Mouse (Mus musculus) limb, embryonic 15.5 days (tissue): ENCODE measurements around the gene Vamp2. TPM values are rescaled to one million over a fixed set of nuclear protein-coding genes. Genes with fewer than 3 reads are reported as not detected.
A peak's percentile ranks its signal among the peaks of the same experiment; 100 is the strongest.

ENCODE experiments used
- ATAC-seq: fragments of 200-750 bp; cut with Nextera tagmentation; 2 replicates; pipeline ENCODE4 v1.8.0; 2017; ENCODE audit warnings: low read depth, moderate TSS enrichment; ENCODE audit not compliant: insufficient number of reproducible peaks, low FRiP score, low TSS enrichment
- H3K27ac ChIP-seq: fragments of 300-500 bp; sonication (generic); 2 replicates; pipeline ENCODE4 v1.5.1; 2015; ENCODE audit warnings: moderate library complexity, mild to moderate bottlenecking, inconsistent platforms
- H3K27me3 ChIP-seq: fragments of 300-500 bp; sonication (generic); 2 replicates; pipeline ENCODE4 v1.6.1; 2015; ENCODE audit warnings: inconsistent platforms
- H3K36me3 ChIP-seq: fragments of 300-500 bp; sonication (generic); 2 replicates; pipeline ENCODE4 v1.6.1; 2015; ENCODE audit warnings: inconsistent platforms
- H3K4me1 ChIP-seq: fragments of 300-500 bp; sonication (generic); 2 replicates; pipeline ENCODE4 v1.6.1; 2015; ENCODE audit warnings: inconsistent platforms
- H3K4me2 ChIP-seq: fragments of 300-500 bp; sonication (generic); 2 replicates; pipeline ENCODE4 v1.6.1; 2015; ENCODE audit warnings: mild to moderate bottlenecking, inconsistent platforms
- H3K4me3 ChIP-seq: fragments of 300-500 bp; sonication (generic); 2 replicates; pipeline ENCODE4 v1.5.1; 2015; ENCODE audit warnings: mild to moderate bottlenecking, inconsistent platforms
- H3K9ac ChIP-seq: fragments of 300-500 bp; sonication (generic); 2 replicates; pipeline ENCODE4 v1.6.1; 2015; ENCODE audit warnings: inconsistent platforms
- H3K9me3 ChIP-seq: fragments of 300-500 bp; sonication (generic); 2 replicates; pipeline ENCODE4 v1.6.1; 2016; ENCODE audit warnings: inconsistent platforms
- WGBS: fragments of 180-500 bp; shearing (Covaris S2); methylation state at CpG from one replicate; pipeline ENCODE4 v1.1.7; 2015; 5-methylcytosine and 5-hydroxymethylcytosine counted together
- polyA plus RNA-seq: library from polyadenylated mRNA; unstranded; fragments of >200 nt; fragmentation: Nextera tagmentation; extraction: Ambion mirVana; gene quantifications from 2 replicates; pipeline ENCODE4 v1.2.1, GENCODE M21; 2015

The Vamp2 gene
- polyA plus RNA-seq, 1 experiment from 2014 or later: 95.0 TPM

- Histone ChIP-seq H3K9me3 (no peaks in the 10 kb centered on the region), H3K4me1 (peaks cover 36% of the 10 kb centered on the region), H3K27ac (no peak overlapping the region), H3K27me3 (no peaks in the 10 kb centered on the region), H3K4me2 (no peak overlapping the region), H3K36me3 (no peaks in the 10 kb centered on the region), H3K9ac (no peak overlapping the region), H3K4me3 (no peak overlapping the region)
- 53% methylated on average over 9 of the region's 9 CpGs for WGBS
- ATAC-seq: no peak
These were observed 12.4 kb upstream of the Vamp2 start for GRCm38 (mm10) chr11:69075764-69076479.

GRCm38 (mm10) chr11:69076572-69076971 is 11.7 kb upstream of the Vamp2 start:
- H3K4me1 ChIP-seq: peaks cover 30% of the 10 kb centered on the region
- H3K9me3 ChIP-seq: no peaks in the 10 kb centered on the region
- no peak overlapping the region for H3K9ac ChIP-seq
- H3K4me2 ChIP-seq: no peak overlapping the region
- H3K27me3 ChIP-seq: no peaks in the 10 kb centered on the region
- WGBS: 63% methylated on average over 5 of the region's 5 CpGs
- H3K4me3 ChIP-seq: no peak overlapping the region
- no peaks in the 10 kb centered on the region for H3K36me3 ChIP-seq
- ATAC-seq: no peak
- no peak overlapping the region for H3K27ac ChIP-seq

GRCm38 (mm10) chr11:69077316-69077715 is 11.0 kb upstream of the Vamp2 start:
- Histone ChIP-seq H3K9ac (no peak overlapping the region), H3K4me3 (no peak overlapping the region), H3K4me2 (no peak overlapping the region), H3K27me3 (no peaks in the 10 kb centered on the region), H3K27ac (no peak overlapping the region), H3K4me1 (peaks cover 25% of the 10 kb centered on the region), H3K36me3 (no peaks in the 10 kb centered on the region), H3K9me3 (no peaks in the 10 kb centered on the region)
- no peak for ATAC-seq
- 83% methylated on average over 9 of the region's 9 CpGs for WGBS

GRCm38 (mm10) chr11:69078041-69078440 is 10.2 kb upstream of the Vamp2 start:
- H3K4me2 ChIP-seq: no peak overlapping the region
- peaks cover 18% of the 10 kb centered on the region for H3K4me1 ChIP-seq
- H3K9me3 ChIP-seq: no peaks in the 10 kb centered on the region
- no peaks in the 10 kb centered on the region for H3K36me3 ChIP-seq
- no peak overlapping the region; the same call in 1 of the 2 replicates for H3K27ac ChIP-seq
- no peak for ATAC-seq
- WGBS: 56% methylated on average over 6 of the region's 6 CpGs
- no peak overlapping the region for H3K9ac ChIP-seq
- H3K4me3 ChIP-seq: no peak overlapping the region
- no peaks in the 10 kb centered on the region for H3K27me3 ChIP-seq

- peaks cover 13% of the 10 kb centered on the region for H3K4me1 ChIP-seq
- no peak overlapping the region for H3K9ac ChIP-seq
- H3K4me2 ChIP-seq: no peak overlapping the region
- H3K4me3 ChIP-seq: no peak overlapping the region
- WGBS: 57% methylated on average over 5 of the region's 5 CpGs
- no peaks in the 10 kb centered on the region for H3K36me3 ChIP-seq
- no peaks in the 10 kb centered on the region for H3K9me3 ChIP-seq
- no peaks in the 10 kb centered on the region for H3K27me3 ChIP-seq
- ATAC-seq: no peak
- no peak overlapping the region for H3K27ac ChIP-seq
These were observed 9.4 kb upstream of the Vamp2 start for GRCm38 (mm10) chr11:69078805-69079438.

GRCm38 (mm10) chr11:69080102-69080854 is 8.0 kb upstream of the Vamp2 start:
- no peak overlapping the region for H3K9ac ChIP-seq
- 71% methylated on average over 15 of the region's 15 CpGs for WGBS
- no peaks in the 10 kb centered on the region for H3K27me3 ChIP-seq
- H3K4me2 ChIP-seq: no peak overlapping the region
- H3K9me3 ChIP-seq: no peaks in the 10 kb centered on the region
- no peak overlapping the region for H3K27ac ChIP-seq
- H3K4me3 ChIP-seq: no peak overlapping the region
- no peaks in the 10 kb centered on the region for H3K36me3 ChIP-seq
- no peak for ATAC-seq
- peaks cover 4% of the 10 kb centered on the region; the same call in 1 of the 2 replicates for H3K4me1 ChIP-seq

- no peaks in the 10 kb centered on the region for H3K36me3 ChIP-seq
- no peaks in the 10 kb centered on the region for H3K27me3 ChIP-seq
- no peak overlapping the region for H3K4me2 ChIP-seq
- peaks cover 4% of the 10 kb centered on the region; the same call in 1 of the 2 replicates for H3K4me1 ChIP-seq
- 87% methylated on average over 8 of the region's 8 CpGs for WGBS
- ATAC-seq: no peak
- no peaks in the 10 kb centered on the region for H3K9me3 ChIP-seq
- no peak overlapping the region for H3K27ac ChIP-seq
- H3K4me3 ChIP-seq: no peak overlapping the region
- no peak overlapping the region for H3K9ac ChIP-seq
These were observed 7.5 kb upstream of the Vamp2 start for GRCm38 (mm10) chr11:69080855-69081222.

- Histone ChIP-seq H3K27me3 (no peaks in the 10 kb centered on the region), H3K9ac (no peak overlapping the region), H3K9me3 (no peaks in the 10 kb centered on the region), H3K4me2 (no peak overlapping the region), H3K36me3 (no peaks in the 10 kb centered on the region), H3K4me3 (no peak overlapping the region), H3K27ac (no peak overlapping the region), H3K4me1 (peaks cover 4% of the 10 kb centered on the region; the same call in 1 of the 2 replicates)
- WGBS: 85% methylated on average over 7 of the region's 7 CpGs
- no peak for ATAC-seq
These were observed 6.7 kb upstream of the Vamp2 start for GRCm38 (mm10) chr11:69081613-69082012.

GRCm38 (mm10) chr11:69085608-69086007 is 2.7 kb upstream of the Vamp2 start:
- Histone ChIP-seq H3K9me3 (no peaks in the 10 kb centered on the region), H3K4me1 (peaks cover 30% of the 10 kb centered on the region), H3K4me2 (no peak overlapping the region), H3K4me3 (no peak overlapping the region), H3K27ac (no peak overlapping the region), H3K27me3 (no peaks in the 10 kb centered on the region), H3K36me3 (peaks cover 9% of the 10 kb centered on the region), H3K9ac (no peak overlapping the region)
- WGBS: 54% methylated on average over 6 of the region's 6 CpGs
- ATAC-seq: no peak

- no peak overlapping the region for H3K4me3 ChIP-seq
- WGBS: 47% methylated on average over 6 of the region's 6 CpGs
These were observed 1.9 kb upstream of the Vamp2 start for GRCm38 (mm10) chr11:69086390-69086789.

GRCm38 (mm10) chr11:69087082-69087481 is 1.2 kb upstream of the Vamp2 start:
- WGBS: 25% methylated on average over 4 of the region's 4 CpGs
- H3K9me3 ChIP-seq: no peaks in the 10 kb centered on the region
- peaks cover 22% of the 10 kb centered on the region for H3K36me3 ChIP-seq
- no peak for ATAC-seq
- peak overlapping the region; percentile 17; the same call in 1 of the 2 replicates for H3K9ac ChIP-seq
- H3K27me3 ChIP-seq: no peaks in the 10 kb centered on the region
- peaks cover 40% of the 10 kb centered on the region for H3K4me1 ChIP-seq
- H3K4me2 ChIP-seq: no peak overlapping the region; the same call in 1 of the 2 replicates
- no peak overlapping the region for H3K4me3 ChIP-seq
- peak overlapping the region; percentile 65 for H3K27ac ChIP-seq

More at GRCm38 (mm10) chr11:69086390-69086789, 1.9 kb upstream of the Vamp2 start:
- no peaks in the 10 kb centered on the region for H3K27me3 ChIP-seq
- H3K4me1 ChIP-seq: peaks cover 35% of the 10 kb centered on the region
- H3K9ac ChIP-seq: no peak overlapping the region
- no peak overlapping the region for H3K4me2 ChIP-seq
- no peaks in the 10 kb centered on the region for H3K9me3 ChIP-seq
- no peak for ATAC-seq
- peaks cover 16% of the 10 kb centered on the region for H3K36me3 ChIP-seq
- H3K27ac ChIP-seq: peak overlapping the region; percentile 65; the same call in 1 of the 2 replicates

- Histone ChIP-seq H3K9ac (no peak overlapping the region), H3K4me1 (peaks cover 40% of the 10 kb centered on the region), H3K4me3 (peak overlapping the region; percentile 72; the same call in 1 of the 2 replicates), H3K4me2 (peak overlapping the region; percentile 84; the same call in 1 of the 2 replicates), H3K27ac (peak overlapping the region; percentile 65), H3K9me3 (no peaks in the 10 kb centered on the region), H3K36me3 (peaks cover 24% of the 10 kb centered on the region), H3K27me3 (no peaks in the 10 kb centered on the region)
- no peak for ATAC-seq
- WGBS: 60% methylated on average over 2 of the region's 2 CpGs
These were observed 693 bp upstream of the Vamp2 start for GRCm38 (mm10) chr11:69087597-69087996.
